Mouse (Mus musculus) hindbrain, embryonic 15.5 days (tissue): Measurements from ENCODE around the gene Catsperg2. TPM values are rescaled to one million over a fixed set of nuclear protein-coding genes. Genes with fewer than 3 reads are reported as not detected.
"Not testable (repeated sequence)": the region's sequence is repeated elsewhere in the genome, so short reads cannot be mapped to it uniquely, and the experiment has no call there.

Source experiments
- ATAC-seq: fragments of 200-750 bp; cut with Nextera tagmentation; 2 replicates; pipeline ENCODE4 v1.8.0; 2017; ENCODE audit warnings: low read depth, moderate number of reproducible peaks, moderate TSS enrichment; ENCODE audit not compliant: low FRiP score
- H3K27ac ChIP-seq: fragments of 300-500 bp; sonication (generic); replicated peaks from 2 replicates; pipeline ENCODE4 v1.5.1; 2015; ENCODE audit warnings: mild to moderate bottlenecking, inconsistent platforms
- H3K27me3 ChIP-seq: fragments of 300-500 bp; sonication (generic); 2 replicates; pipeline ENCODE4 v1.6.1; 2015; ENCODE audit warnings: control low read depth, inconsistent platforms
- H3K36me3 ChIP-seq: fragments of 300-500 bp; sonication (generic); 2 replicates; pipeline ENCODE4 v1.6.1; 2015; ENCODE audit warnings: control low read depth, inconsistent platforms
- H3K4me1 ChIP-seq: fragments of 300-500 bp; sonication (generic); replicated peaks from 2 replicates; pipeline ENCODE4 v1.6.1; 2015; ENCODE audit warnings: control low read depth, inconsistent platforms
- H3K4me2 ChIP-seq: fragments of 300-500 bp; sonication (generic); 2 replicates; pipeline ENCODE4 v1.6.1; 2015; ENCODE audit warnings: moderate library complexity, mild to moderate bottlenecking, inconsistent platforms
- H3K4me3 ChIP-seq: fragments of 300-500 bp; sonication (generic); 2 replicates; pipeline ENCODE4 v1.5.1; 2015; ENCODE audit warnings: mild to moderate bottlenecking, inconsistent platforms
- H3K9ac ChIP-seq: fragments of 300-500 bp; sonication (generic); 2 replicates; pipeline ENCODE4 v1.6.1; 2015; ENCODE audit warnings: inconsistent platforms
- H3K9me3 ChIP-seq: fragments of 300-500 bp; sonication (generic); 2 replicates; pipeline ENCODE4 v1.6.1; 2016; ENCODE audit warnings: control low read depth, inconsistent platforms
- whole genome bisulfite sequencing: fragments of 180-500 bp; shearing (Covaris S2); methylation state at CpG from one replicate; pipeline ENCODE4 v1.1.7; 2015; 5-methylcytosine and 5-hydroxymethylcytosine counted together
- microRNA counts: library from miRNA; unstranded; fragments of <30 nt; microRNA quantifications from one replicate; lab custom pipeline; 2016
- microRNA-seq: library from miRNA; unstranded; fragments of <30 nt; microRNA quantifications from one replicate; pipeline ENCODE4, GENCODE M21; 2016
- polyA plus RNA-seq: library from polyadenylated mRNA; unstranded; fragments of >200 nt; fragmentation: Nextera tagmentation; extraction: Ambion mirVana; gene quantifications from 2 replicates; pipeline ENCODE4 v1.2.1, GENCODE M21; 2015

The Catsperg2 gene
- polyA plus RNA-seq, 1 experiment from 2014 or later = 0.29 TPM

GRCm38 (mm10) chr7:29708891-29709290 is 17.9 kb downstream of the Catsperg2 start:
- H3K4me2 ChIP-seq, ATAC-seq: not testable (repeated sequence)

GRCm38 (mm10) chr7:29695231-29695630 is 31.6 kb downstream of the Catsperg2 start:
- not testable (repeated sequence) for H3K27me3 ChIP-seq, H3K36me3 ChIP-seq, ATAC-seq, H3K9me3 ChIP-seq, H3K4me2 ChIP-seq, H3K4me1 ChIP-seq, H3K4me3 ChIP-seq, H3K27ac ChIP-seq, H3K9ac ChIP-seq
- 93% methylated on average over 3 of the region's 3 CpGs for whole genome bisulfite sequencing

More at GRCm38 (mm10) chr7:29708891-29709290, 17.9 kb downstream of the Catsperg2 start:
- not testable (repeated sequence) for H3K4me1 ChIP-seq, H3K27me3 ChIP-seq, H3K9me3 ChIP-seq, H3K4me3 ChIP-seq, H3K27ac ChIP-seq, H3K36me3 ChIP-seq, H3K9ac ChIP-seq
- 85% methylated on average over 2 of the region's 2 CpGs for WGBS

GRCm38 (mm10) chr7:29681868-29682267 is 45.0 kb downstream of the Catsperg2 start:
- ATAC-seq = no peak
- Histone ChIP-seq H3K27ac (no peak overlapping the region), H3K36me3 (no peaks in the 10 kb centered on the region), H3K4me2 (no peak overlapping the region), H3K4me3 (no peak overlapping the region), H3K4me1 (no peaks in the 10 kb centered on the region), H3K9me3 (no peaks in the 10 kb centered on the region; the same call in 1 of the 2 replicates), H3K9ac (no peak overlapping the region), H3K27me3 (no peaks in the 10 kb centered on the region)
- WGBS = 68% methylated on average over 3 of the region's 3 CpGs

MicroRNAs encoded within 50 kb of the gene (microRNA counts, 519-probe panel; counts per million panel counts)
- 2,170 counts per million, percentile 23 among the panel's probes with 10 or more counts for microRNA mmu-miR-1964 (lab: Ali Mortazavi, UCI)

Small RNA genes lying within 50 kb of the gene (microRNA-seq; reads per million reads assigned to microRNA genes)
- gene Mir1964 = 2.2 reads per million, percentile 3 among the genes with 10 or more reads in this experiment

Other genes with a start within 250 kb of the Catsperg2 start
- 22.4 and 23.3 TPM in 2 replicates for gene Sipa1l3, start 208.4 kb downstream of the Catsperg2 start, polyA plus RNA-seq
- gene Zfp84, start 41.5 kb upstream of the Catsperg2 start, polyA plus RNA-seq = 13.8 and 14.6 TPM in 2 replicates
- 12.0 and 12.7 TPM in 2 replicates for gene Zfp30, start 57.0 kb upstream of the Catsperg2 start, polyA plus RNA-seq
- gene Zfp790, start 89.1 kb upstream of the Catsperg2 start, polyA plus RNA-seq = 23.5 and 24.1 TPM in 2 replicates
- gene Zfp940, start 126.6 kb upstream of the Catsperg2 start, polyA plus RNA-seq = 13.4 and 14.4 TPM in 2 replicates
- gene Zfp420, start 132.9 kb upstream of the Catsperg2 start, polyA plus RNA-seq = 18.3 and 22.3 TPM in 2 replicates
- 13.0 and 15.2 TPM in 2 replicates for gene Zfp27, start 179.5 kb upstream of the Catsperg2 start, polyA plus RNA-seq
- gene Zfp383, start 181.2 kb upstream of the Catsperg2 start, polyA plus RNA-seq = 5.6 and 5.8 TPM in 2 replicates
- 21.0 and 22.0 TPM in 2 replicates for gene Zfp74, start 227.1 kb upstream of the Catsperg2 start, polyA plus RNA-seq